Mouse (Mus musculus) limb, embryonic 13.5 days (tissue): ENCODE data around the gene Tmem200b. TPM values are rescaled to one million over a fixed set of nuclear protein-coding genes. Genes with fewer than 3 reads are reported as not detected.

Experiments
- polyA plus RNA-seq: library from polyadenylated mRNA; unstranded; fragments of >200 nt; fragmentation: Nextera tagmentation; extraction: Ambion mirVana; gene quantifications from 2 replicates; pipeline ENCODE4 v1.2.1, GENCODE M21; 2015

The Tmem200b gene
- polyA plus RNA-seq, 1 experiment from 2014 or later: 2.5 TPM

Other genes with a start within 250 kb of the Tmem200b start
- 14.6 and 20.0 TPM in 2 replicates for gene Ptpru, start 83.5 kb upstream of the Tmem200b start, polyA plus RNA-seq
- 40.5 and 44.1 TPM in 2 replicates for gene Mecr, start 78.3 kb upstream of the Tmem200b start, polyA plus RNA-seq
- gene Srsf4, start 48.2 kb upstream of the Tmem200b start, polyA plus RNA-seq: 123 and 129 TPM in 2 replicates
- 0.08 TPM in 1 of 2 replicates, not detected in the other for gene Gm10300, start 152.9 kb downstream of the Tmem200b start, polyA plus RNA-seq
- 70.4 and 78.8 TPM in 2 replicates for gene Epb41, start 153.6 kb downstream of the Tmem200b start, polyA plus RNA-seq
- gene Oprd1, start 222.7 kb downstream of the Tmem200b start, polyA plus RNA-seq: 0.31 and 0.43 TPM in 2 replicates